Mouse (Mus musculus) 3134 (cell line): ENCODE data around the gene Tmem132e.

Experiments
- DNase-seq: peaks from one replicate; pipeline ENCODE4 v3.0.0-alpha.2; 2011; ENCODE audit warnings: low spot score; ENCODE audit not compliant: insufficient read length; ENCODE audit errors: extremely low read depth

Tmem132e gene

GRCm38 (mm10) chr11:82423521-82423920 lies 34.8 kb downstream of the Tmem132e start:
- DNase-seq, result no peak

- no peak for DNase-seq
These were observed 40.1 kb downstream of the Tmem132e start for GRCm38 (mm10) chr11:82428801-82429200.

- no peak for DNase-seq
These were observed 45.6 kb downstream of the Tmem132e start for GRCm38 (mm10) chr11:82434091-82434831.

- DNase-seq, result no peak
These were observed 46.1 kb downstream of the Tmem132e start for GRCm38 (mm10) chr11:82434832-82435182.

GRCm38 (mm10) chr11:82448485-82448884 lies 59.8 kb downstream of the Tmem132e start:
- no peak for DNase-seq

- DNase-seq, result no peak
These were observed 63.8 kb downstream of the Tmem132e start for GRCm38 (mm10) chr11:82452516-82452915.

- no peak for DNase-seq
These were observed 64.5 kb downstream of the Tmem132e start for GRCm38 (mm10) chr11:82453230-82453629.

GRCm38 (mm10) chr11:82461326-82461725 lies 72.6 kb downstream of the Tmem132e start:
- DNase-seq, result no peak

GRCm38 (mm10) chr11:82465536-82465935 lies 76.8 kb downstream of the Tmem132e start:
- DNase-seq, result no peak

- DNase-seq, result no peak
These were observed 78.5 kb downstream of the Tmem132e start for GRCm38 (mm10) chr11:82467218-82467617.

- DNase-seq, result no peak
These were observed 82.4 kb downstream of the Tmem132e start for GRCm38 (mm10) chr11:82471076-82471475.

- DNase-seq, result no peak
These were observed 84.5 kb downstream of the Tmem132e start for GRCm38 (mm10) chr11:82473137-82473621.

- no peak for DNase-seq
These were observed 87.4 kb downstream of the Tmem132e start for GRCm38 (mm10) chr11:82476092-82476491.

GRCm38 (mm10) chr11:82477412-82477811 lies 88.7 kb downstream of the Tmem132e start:
- no peak for DNase-seq

- no peak for DNase-seq
These were observed 92.2 kb downstream of the Tmem132e start for GRCm38 (mm10) chr11:82480941-82481340.

GRCm38 (mm10) chr11:82487359-82488086 lies 98.8 kb downstream of the Tmem132e start:
- DNase-seq, result no peak

- DNase-seq, result no peak
These were observed 102.2 kb downstream of the Tmem132e start for GRCm38 (mm10) chr11:82490896-82491295.
